Comparison of ENCODE assay signal across 11 mouse cellular contexts in the genomic region with DNA sequence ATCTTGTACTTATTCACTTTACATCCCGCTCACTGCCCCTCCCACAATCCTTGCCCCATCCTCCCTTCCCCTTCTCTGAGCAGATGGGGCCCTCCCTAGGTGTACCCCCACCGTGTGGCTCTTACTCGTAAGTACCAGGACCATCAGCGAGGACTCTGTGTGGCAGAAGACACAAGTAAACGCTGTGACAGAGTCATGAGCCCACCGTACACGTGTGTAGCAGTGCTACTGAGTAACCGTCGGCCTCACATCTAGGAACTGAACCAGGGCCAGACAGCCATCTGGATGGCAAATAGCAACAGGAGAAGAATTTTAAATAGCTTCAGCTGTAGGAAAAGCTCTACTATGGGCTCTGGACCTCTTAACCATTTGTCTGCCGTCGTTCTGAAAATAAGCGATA. TPM values are rescaled to one million over a fixed set of nuclear protein-coding genes. Genes with fewer than 3 reads are reported as not detected.
A peak's percentile ranks its signal among the peaks of the same experiment; 100 is the strongest.
DNase-seq lines count a peak whose midpoint lies in the region; ATAC-seq lines count a peak whose summit lies in the region.
"Had no signal": no experiment of that assay in that cellular context is flagged by ENCODE, and none has a peak within 500 bp of the region (broad histone marks: within the 10 kb centered on the region; RNA-seq: fewer than 3 reads in every experiment).

No protein-coding gene starts in this region.

- H3K4me2 ChIP-seq in forebrain, embryonic 12.5 days: no peak overlapping the region
- no peak overlapping the region for H3K4me2 ChIP-seq in midbrain, embryonic 13.5 days (replicated peaks)
- H3K4me2 ChIP-seq in midbrain, embryonic 11.5 days: no peak overlapping the region
- H3K4me2 ChIP-seq in hindbrain, embryonic 16.5 days (ENCODE audit: low read length): 0 out of 2 replicates have a peak overlapping the region, but pooled peaks have one; percentile 10
- H3K4me2 ChIP-seq in neural tube, embryonic 13.5 days: no peak overlapping the region
- H3K4me2 ChIP-seq: intestine, embryonic 15.5 days; lung, embryonic 15.5 days had no signal

- H3K9ac ChIP-seq in forebrain, embryonic 12.5 days: no peak overlapping the region
- H3K9ac ChIP-seq in midbrain, embryonic 13.5 days (replicated peaks): no peak overlapping the region
- H3K9ac ChIP-seq in midbrain, embryonic 11.5 days (ENCODE audit: low read length): no peak overlapping the region
- no peak overlapping the region for H3K9ac ChIP-seq in hindbrain, embryonic 16.5 days (ENCODE audit: low read depth, low read length)
- no peak overlapping the region for H3K9ac ChIP-seq in neural tube, embryonic 13.5 days
- H3K9ac ChIP-seq: intestine, embryonic 15.5 days; lung, embryonic 15.5 days had no signal

- H3K27ac ChIP-seq in forebrain, embryonic 12.5 days: peak overlapping the region; percentile 46; the same call in 1 of the 2 replicates
- no peak overlapping the region for H3K27ac ChIP-seq in forebrain, embryonic 10.5 days
- H3K27ac ChIP-seq in midbrain, embryonic 13.5 days: no peak overlapping the region
- no peak overlapping the region for H3K27ac ChIP-seq in midbrain, embryonic 11.5 days (ENCODE audit: low read depth, low read length)
- H3K27ac ChIP-seq in hindbrain, embryonic 16.5 days (ENCODE audit: low read depth, low read length): no peak overlapping the region
- no peak overlapping the region for H3K27ac ChIP-seq in neural tube, embryonic 13.5 days (replicated peaks)
- H3K27ac ChIP-seq: intestine, embryonic 15.5 days; lung, embryonic 15.5 days had no signal

- peak; percentile 55; the same call in 1 of the 2 replicates for ATAC-seq in forebrain, embryonic 12.5 days (ENCODE audit: low FRiP score)
- peak; percentile 73 for ATAC-seq in midbrain, embryonic 13.5 days
- ATAC-seq in midbrain, embryonic 11.5 days (ENCODE audit: low FRiP score): no peak
- peak; percentile 81 for ATAC-seq in hindbrain, embryonic 16.5 days
- peak; percentile 74; the same call in 1 of the 2 replicates for ATAC-seq in neural tube, embryonic 13.5 days (ENCODE audit: low read depth)
- ATAC-seq: intestine, embryonic 15.5 days had no signal

- H3K4me3 ChIP-seq in forebrain, embryonic 12.5 days (replicated peaks): no peak overlapping the region
- no peak overlapping the region for H3K4me3 ChIP-seq in forebrain, embryonic 10.5 days
- H3K4me3 ChIP-seq in midbrain, embryonic 13.5 days (replicated peaks): no peak overlapping the region
- no peak overlapping the region for H3K4me3 ChIP-seq in midbrain, embryonic 11.5 days (ENCODE audit: low read depth, low read length)
- H3K4me3 ChIP-seq in hindbrain, embryonic 16.5 days (ENCODE audit: low read length): no peak overlapping the region
- no peak overlapping the region for H3K4me3 ChIP-seq in neural tube, embryonic 13.5 days
- H3K4me3 ChIP-seq: intestine, embryonic 15.5 days; lung, embryonic 15.5 days; myocyte had no signal

- no peaks in the 10 kb centered on the region for H3K27me3 ChIP-seq in forebrain, embryonic 12.5 days
- no peaks in the 10 kb centered on the region for H3K27me3 ChIP-seq in forebrain, embryonic 10.5 days (ENCODE audit: poor library complexity, severe bottlenecking)
- no peaks in the 10 kb centered on the region for H3K27me3 ChIP-seq in midbrain, embryonic 13.5 days
- no peaks in the 10 kb centered on the region for H3K27me3 ChIP-seq in midbrain, embryonic 11.5 days (ENCODE audit: control insufficient read depth, insufficient read depth, low read length)
- H3K27me3 ChIP-seq in hindbrain, embryonic 16.5 days (replicated peaks; ENCODE audit: control insufficient read depth, insufficient read depth, low read length): no peaks in the 10 kb centered on the region
- H3K27me3 ChIP-seq in neural tube, embryonic 13.5 days: no peaks in the 10 kb centered on the region
- H3K27me3 ChIP-seq: intestine, embryonic 15.5 days; lung, embryonic 15.5 days had no signal

- H3K9me3 ChIP-seq in forebrain, embryonic 12.5 days: no peaks in the 10 kb centered on the region
- no peaks in the 10 kb centered on the region for H3K9me3 ChIP-seq in forebrain, embryonic 10.5 days
- H3K9me3 ChIP-seq in midbrain, embryonic 13.5 days: no peaks in the 10 kb centered on the region
- no peaks in the 10 kb centered on the region for H3K9me3 ChIP-seq in midbrain, embryonic 11.5 days (ENCODE audit: control insufficient read depth, low read length)
- no peaks in the 10 kb centered on the region for H3K9me3 ChIP-seq in hindbrain, embryonic 16.5 days (ENCODE audit: control insufficient read depth, low read length)
- H3K9me3 ChIP-seq in neural tube, embryonic 13.5 days: no peaks in the 10 kb centered on the region
- H3K9me3 ChIP-seq: intestine, embryonic 15.5 days; lung, embryonic 15.5 days had no signal

- no peak for DNase-seq in forebrain, embryonic 10.5 days (ENCODE audit: extremely low spot score, low spot score)
- no peak for DNase-seq in midbrain, embryonic 11.5 days (ENCODE audit: low spot score, missing footprints)
- no peak for DNase-seq in heart, postnatal 36 days
- no peak for DNase-seq in adrenal gland, postnatal 25 days

- peaks cover 16% of the 10 kb centered on the region for H3K4me1 ChIP-seq in forebrain, embryonic 12.5 days
- H3K4me1 ChIP-seq in forebrain, embryonic 10.5 days: peaks cover 27% of the 10 kb centered on the region
- peaks cover 27% of the 10 kb centered on the region for H3K4me1 ChIP-seq in midbrain, embryonic 13.5 days (replicated peaks)
- H3K4me1 ChIP-seq in midbrain, embryonic 11.5 days (ENCODE audit: control insufficient read depth, insufficient read depth, low read length): peaks cover 3% of the 10 kb centered on the region
- H3K4me1 ChIP-seq in hindbrain, embryonic 16.5 days (ENCODE audit: control insufficient read depth, insufficient read depth, low read depth, low read length): peaks cover 15% of the 10 kb centered on the region
- H3K4me1 ChIP-seq in neural tube, embryonic 13.5 days (replicated peaks): peaks cover 16% of the 10 kb centered on the region; the same call in 1 of the 2 replicates
- H3K4me1 ChIP-seq: intestine, embryonic 15.5 days; lung, embryonic 15.5 days had no signal

- intact Hi-C loops in heart, postnatal 36 days (cut with DNase I): no loop called here

- WGBS in forebrain, embryonic 12.5 days: 69% methylated on average over 12 of the region's 12 CpGs
- 87% methylated on average over 12 of the region's 12 CpGs for WGBS in forebrain, embryonic 10.5 days
- WGBS in midbrain, embryonic 13.5 days: 72% methylated on average over 12 of the region's 12 CpGs
- WGBS in midbrain, embryonic 11.5 days: 85% methylated on average over 12 of the region's 12 CpGs
- WGBS in hindbrain, embryonic 16.5 days: 50% methylated on average over 12 of the region's 12 CpGs
- WGBS in neural tube, embryonic 13.5 days: 63% methylated on average over 12 of the region's 12 CpGs

- no peaks in the 10 kb centered on the region for H3K36me3 ChIP-seq in forebrain, embryonic 12.5 days (replicated peaks)
- no peaks in the 10 kb centered on the region for H3K36me3 ChIP-seq in forebrain, embryonic 10.5 days (replicated peaks)
- H3K36me3 ChIP-seq in midbrain, embryonic 13.5 days: no peaks in the 10 kb centered on the region
- no peaks in the 10 kb centered on the region for H3K36me3 ChIP-seq in midbrain, embryonic 11.5 days (ENCODE audit: control insufficient read depth, insufficient read depth, low read length)
- H3K36me3 ChIP-seq in hindbrain, embryonic 16.5 days (ENCODE audit: control insufficient read depth, insufficient read depth, low read length): no peaks in the 10 kb centered on the region
- no peaks in the 10 kb centered on the region for H3K36me3 ChIP-seq in neural tube, embryonic 13.5 days
- H3K36me3 ChIP-seq: intestine, embryonic 15.5 days; lung, embryonic 15.5 days had no signal

RNA-seq across cellular contexts. Expression of a gene that starts 28.0 kb away (rescaled TPM):
- polyA plus RNA-seq in forebrain, embryonic 12.5 days (2016; fragmentation: Nextera tagmentation; extraction: Ambion mirVana): 3.5 and 3.7 TPM in 2 replicates
- 1.9 and 2.2 TPM in 2 replicates for polyA plus RNA-seq in forebrain, embryonic 10.5 days (2016; fragmentation: Nextera tagmentation; extraction: Ambion mirVana)
- 3.1 and 3.9 TPM in 2 replicates for polyA plus RNA-seq in midbrain, embryonic 13.5 days (2015; fragmentation: Nextera tagmentation; extraction: Ambion mirVana)
- 1.1 and 1.4 TPM in 2 replicates for polyA plus RNA-seq in midbrain, embryonic 11.5 days (2014; fragmentation: Nextera tagmentation; extraction: Ambion mirVana)
- 2.1 and 2.9 TPM in 2 replicates for polyA plus RNA-seq in hindbrain, embryonic 16.5 days (2015; fragmentation: Nextera tagmentation; extraction: Ambion mirVana)
- 2.1 and 3.5 TPM in 2 replicates for polyA plus RNA-seq in neural tube, embryonic 13.5 days (2015; fragmentation: Nextera tagmentation; extraction: Ambion mirVana)
- total RNA-seq in heart, postnatal 36 days (2021): 10 to 100 TPM; 10.8 to 11.6 TPM
- 15.0 and 15.2 TPM in 2 replicates for total RNA-seq in adrenal gland, postnatal 25 days (2021)
